In genomic region chr16:22602399-22602798, GRCm38 (mm10) we compare ENCODE assay signal across 24 mouse cellular contexts. TPM values are rescaled to one million over a fixed set of nuclear protein-coding genes. Genes with fewer than 3 reads are reported as not detected.
A peak's percentile ranks its signal among the peaks of the same experiment; 100 is the strongest.
DNase-seq lines count a peak whose midpoint lies in the region; ATAC-seq and TF ChIP-seq lines count a peak whose summit lies in the region.
"Had no signal": no experiment of that assay in that cellular context is flagged by ENCODE, and none has a peak within 500 bp of the region (broad histone marks: within the 10 kb centered on the region; RNA-seq: fewer than 3 reads in every experiment).

No protein-coding gene starts in this region.

- H3K4me3 ChIP-seq in layer of hippocampus, adult 2 months = no peak overlapping the region
- H3K4me3 ChIP-seq in intestine, embryonic 16.5 days (ENCODE audit: low read length) = no peak overlapping the region
- H3K4me3 ChIP-seq in embryonic facial prominence, embryonic 10.5 days = no peak overlapping the region
- H3K4me3 ChIP-seq: embryonic facial prominence, embryonic 12.5 days; erythroblast, embryonic 14.5 days; forebrain, embryonic 13.5 days; hindbrain, embryonic 10.5 days; limb, embryonic 12.5 days; liver, embryonic 12.5 days; midbrain, embryonic 13.5 days; neural tube, embryonic 13.5 days had no signal

- no peak overlapping the region for H3K4me2 ChIP-seq in intestine, embryonic 16.5 days (ENCODE audit: low read depth, low read length)
- H3K4me2 ChIP-seq: embryonic facial prominence, embryonic 12.5 days; forebrain, embryonic 13.5 days; limb, embryonic 12.5 days; liver, embryonic 12.5 days; lung, embryonic 14.5 days; midbrain, embryonic 13.5 days; neural tube, embryonic 13.5 days had no signal

- TF ChIP-seq CTCF in layer of hippocampus, adult 2 months (conservative IDR thresholded peaks at IDR 0.05) = no peak

- WGBS in intestine, embryonic 16.5 days = 65% methylated on average over 9 of the region's 9 CpGs
- WGBS in embryonic facial prominence, embryonic 10.5 days = 88% methylated on average over 9 of the region's 9 CpGs

- peak; percentile 59; the same call in 1 of the 2 replicates for ATAC-seq in intestine, embryonic 16.5 days
- ATAC-seq: forebrain, embryonic 13.5 days; hindbrain, postnatal 0 days; liver, embryonic 12.5 days; midbrain, embryonic 13.5 days had no signal

- peak overlapping the region; percentile 61 for H3K27ac ChIP-seq in layer of hippocampus, adult 2 months
- H3K27ac ChIP-seq in intestine, embryonic 16.5 days (ENCODE audit: low read length) = no peak overlapping the region
- H3K27ac ChIP-seq in embryonic facial prominence, embryonic 10.5 days (replicated peaks) = no peak overlapping the region
- H3K27ac ChIP-seq: embryonic facial prominence, embryonic 12.5 days; forebrain, embryonic 13.5 days; hindbrain, embryonic 10.5 days; hindbrain, postnatal 0 days; limb, embryonic 12.5 days; liver, embryonic 12.5 days; midbrain, embryonic 13.5 days; neural tube, embryonic 13.5 days had no signal

- no peak overlapping the region for H3K9ac ChIP-seq in intestine, embryonic 16.5 days (ENCODE audit: low read depth, low read length)
- H3K9ac ChIP-seq: embryonic facial prominence, embryonic 12.5 days; forebrain, embryonic 13.5 days; limb, embryonic 12.5 days; liver, embryonic 12.5 days; lung, embryonic 14.5 days; midbrain, embryonic 13.5 days; neural tube, embryonic 13.5 days had no signal

- H3K9me3 ChIP-seq in intestine, embryonic 16.5 days (ENCODE audit: control insufficient read depth, low read length) = no peaks in the 10 kb centered on the region
- no peaks in the 10 kb centered on the region for H3K9me3 ChIP-seq in embryonic facial prominence, embryonic 10.5 days
- H3K9me3 ChIP-seq: embryonic facial prominence, embryonic 12.5 days; forebrain, embryonic 13.5 days; hindbrain, embryonic 10.5 days; limb, embryonic 12.5 days; liver, embryonic 12.5 days; midbrain, embryonic 13.5 days; neural tube, embryonic 13.5 days had no signal

- H3K36me3 ChIP-seq in intestine, embryonic 16.5 days (ENCODE audit: control insufficient read depth, insufficient read depth, low read length) = no peaks in the 10 kb centered on the region
- no peaks in the 10 kb centered on the region for H3K36me3 ChIP-seq in embryonic facial prominence, embryonic 10.5 days (replicated peaks)
- H3K36me3 ChIP-seq: embryonic facial prominence, embryonic 12.5 days; hindbrain, embryonic 10.5 days; limb, embryonic 12.5 days; liver, embryonic 12.5 days; midbrain, embryonic 13.5 days; neural tube, embryonic 13.5 days had no signal

- DNase-seq in layer of hippocampus, adult 2 months (ENCODE audit: low spot score in 2 of 2) = peak in 1 of 2 experiments; percentile 33
- DNase-seq in layer of hippocampus, adult 9-10 months (ENCODE audit: low spot score) = no peak
- DNase-seq in urinary bladder, adult 18-20 months (ENCODE audit: low spot score in 2 of 2) = peak; percentile 21 to 46
- DNase-seq in urinary bladder, adult 2 months (ENCODE audit: low spot score) = no peak
- DNase-seq in telencephalon, adult 2 months (ENCODE audit: low read depth, low spot score) = peak; percentile 43
- no peak for DNase-seq in embryonic facial prominence, embryonic 10.5 days (ENCODE audit: low spot score)
- DNase-seq: adrenal gland, adult 2 months; B cell, adult 2 months; cerebellum, adult 9-11 months; gastrocnemius, postnatal 36 days; kidney, adult 8-10 months; kidney, postnatal 36 days; lung, embryonic 14.5 days; thymus, postnatal 14 days had no signal

- no peaks in the 10 kb centered on the region for H3K27me3 ChIP-seq in intestine, embryonic 16.5 days (replicated peaks; ENCODE audit: control insufficient read depth, insufficient read depth, low read length)
- no peaks in the 10 kb centered on the region for H3K27me3 ChIP-seq in embryonic facial prominence, embryonic 10.5 days (replicated peaks; ENCODE audit: low read depth, poor library complexity, severe bottlenecking)
- H3K27me3 ChIP-seq: embryonic facial prominence, embryonic 12.5 days; forebrain, embryonic 13.5 days; limb, embryonic 12.5 days; liver, embryonic 12.5 days; midbrain, embryonic 13.5 days; neural tube, embryonic 13.5 days had no signal

- H3K4me1 ChIP-seq in intestine, embryonic 16.5 days (ENCODE audit: control insufficient read depth, insufficient read depth, low read length) = no peaks in the 10 kb centered on the region
- no peaks in the 10 kb centered on the region for H3K4me1 ChIP-seq in embryonic facial prominence, embryonic 10.5 days
- H3K4me1 ChIP-seq: embryonic facial prominence, embryonic 12.5 days; forebrain, embryonic 13.5 days; hindbrain, embryonic 10.5 days; limb, embryonic 12.5 days; liver, embryonic 12.5 days; midbrain, embryonic 13.5 days; neural tube, embryonic 13.5 days had no signal

RNA-seq across cellular contexts. Expression of gene Dgkg, which starts 54.6 kb away (rescaled TPM):
- total RNA-seq in layer of hippocampus, adult 2 months (2021) = 100 to 1,000 TPM; 199 to 231 TPM
- 0.52 and 0.81 TPM in 2 replicates for polyA plus RNA-seq in urinary bladder, adult 2 months (2012; rRNA removed)
- polyA plus RNA-seq in intestine, embryonic 16.5 days (2015; fragmentation: Nextera tagmentation; extraction: Ambion mirVana) = 5.5 and 5.9 TPM in 2 replicates
- polyA plus RNA-seq in embryonic facial prominence, embryonic 10.5 days (2016; fragmentation: Nextera tagmentation; extraction: Ambion mirVana) = 0.20 and 0.22 TPM in 2 replicates
- polyA plus RNA-seq: erythroblast, embryonic 14.5 days had no signal

Comparison
In these comparisons a context has a peak if more than half of its experiments do, and no peak if none do; other contexts are left out.
1. DNase-seq: peak in urinary bladder, adult 18-20 months (2 of 2) and telencephalon, adult 2 months (single experiment); none in layer of hippocampus, adult 9-10 months (single experiment), urinary bladder, adult 2 months (single experiment) and embryonic facial prominence, embryonic 10.5 days (single experiment).